Mouse (Mus musculus): Measurements from ENCODE around the gene Slc39a13.
A peak's percentile ranks its signal among the peaks of the same experiment; 100 is the strongest.

Gene Slc39a13

DNA sequence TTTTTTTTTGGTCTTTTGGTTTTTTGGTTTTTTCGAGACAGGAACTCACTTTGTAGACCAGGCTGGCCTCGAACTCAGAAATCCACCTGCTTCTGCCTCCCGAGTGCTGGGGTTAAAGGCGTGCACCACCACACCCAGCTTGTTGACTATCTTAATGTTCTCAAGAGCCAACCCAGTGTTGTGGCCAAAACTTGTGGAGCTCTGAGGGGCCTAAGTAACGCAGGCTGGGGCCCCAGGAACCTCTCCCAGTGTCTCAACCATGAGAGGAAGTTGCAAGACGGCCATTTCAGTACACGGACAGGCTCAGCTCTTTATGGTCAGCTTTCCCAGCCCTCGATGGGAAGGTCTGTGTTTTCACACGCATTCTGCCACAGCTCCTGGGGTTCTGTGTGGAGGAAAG lies 18.8 kb upstream of the Slc39a13 start:
- DNase-seq (ENCODE audit: extremely low spot score) = no peak

DNA sequence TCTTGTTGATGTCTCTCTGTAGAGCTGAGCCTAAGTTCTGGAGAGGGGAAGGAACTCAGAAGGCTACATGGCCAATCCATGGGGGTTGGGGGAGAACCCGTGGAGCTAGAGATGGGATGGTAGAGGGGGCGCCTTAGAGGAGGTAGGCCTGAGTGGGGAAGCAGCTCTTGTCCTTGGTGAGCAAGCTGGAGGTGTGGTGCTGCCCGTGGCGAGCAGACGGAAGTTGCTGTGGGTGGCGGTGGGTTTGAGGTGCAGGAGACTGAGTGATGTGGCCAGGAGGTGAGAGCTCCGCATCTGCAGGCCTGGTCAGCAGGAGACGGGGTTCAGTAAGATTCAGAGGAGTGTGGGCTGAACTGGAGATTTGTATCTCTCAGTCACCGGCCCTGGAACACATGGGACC lies 17.2 kb upstream of the Slc39a13 start:
- no peak for DNase-seq (ENCODE audit: extremely low spot score)

DNA sequence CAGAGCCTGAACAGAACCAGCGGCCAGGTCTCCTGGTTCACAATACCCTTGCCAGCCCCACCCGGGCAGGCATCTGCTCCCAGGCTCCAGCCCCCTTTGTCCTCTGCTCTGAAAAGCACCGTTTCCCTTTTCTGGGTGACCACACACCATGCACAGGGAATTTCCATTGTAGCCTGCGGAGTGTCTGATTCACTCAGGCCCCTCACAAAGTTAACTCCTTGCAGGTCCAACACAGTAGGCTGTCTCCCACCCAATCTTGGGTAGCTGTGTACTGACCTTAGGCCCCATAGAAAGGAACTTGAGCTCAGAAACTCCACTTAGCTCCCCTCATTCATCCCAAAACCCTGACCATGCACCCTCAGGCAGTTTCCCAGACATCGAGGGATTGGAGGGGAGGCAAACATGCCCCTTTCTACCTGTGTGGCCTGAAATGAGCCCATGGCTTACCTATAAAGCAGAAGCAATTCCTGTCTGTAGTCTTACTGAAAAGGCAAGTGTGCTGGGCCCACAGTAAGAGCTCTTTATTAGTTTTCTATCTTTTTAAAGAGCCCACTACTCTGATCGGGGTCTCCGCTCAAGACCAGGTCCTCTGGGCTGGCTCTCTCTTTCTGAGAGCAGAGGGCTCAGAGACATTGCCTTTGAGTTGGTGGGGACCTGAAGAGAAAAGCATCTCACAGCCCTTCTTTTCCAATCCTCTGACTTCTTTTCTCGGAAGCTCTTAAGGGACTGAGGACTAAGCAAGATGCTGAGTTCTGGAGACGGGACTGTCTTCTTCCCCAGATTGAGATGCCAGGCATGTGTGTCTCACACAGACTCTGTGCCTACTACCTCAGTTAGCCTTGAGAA lies 16.4 kb upstream of the Slc39a13 start:
- DNase-seq (ENCODE audit: extremely low spot score) = no peak

DNA sequence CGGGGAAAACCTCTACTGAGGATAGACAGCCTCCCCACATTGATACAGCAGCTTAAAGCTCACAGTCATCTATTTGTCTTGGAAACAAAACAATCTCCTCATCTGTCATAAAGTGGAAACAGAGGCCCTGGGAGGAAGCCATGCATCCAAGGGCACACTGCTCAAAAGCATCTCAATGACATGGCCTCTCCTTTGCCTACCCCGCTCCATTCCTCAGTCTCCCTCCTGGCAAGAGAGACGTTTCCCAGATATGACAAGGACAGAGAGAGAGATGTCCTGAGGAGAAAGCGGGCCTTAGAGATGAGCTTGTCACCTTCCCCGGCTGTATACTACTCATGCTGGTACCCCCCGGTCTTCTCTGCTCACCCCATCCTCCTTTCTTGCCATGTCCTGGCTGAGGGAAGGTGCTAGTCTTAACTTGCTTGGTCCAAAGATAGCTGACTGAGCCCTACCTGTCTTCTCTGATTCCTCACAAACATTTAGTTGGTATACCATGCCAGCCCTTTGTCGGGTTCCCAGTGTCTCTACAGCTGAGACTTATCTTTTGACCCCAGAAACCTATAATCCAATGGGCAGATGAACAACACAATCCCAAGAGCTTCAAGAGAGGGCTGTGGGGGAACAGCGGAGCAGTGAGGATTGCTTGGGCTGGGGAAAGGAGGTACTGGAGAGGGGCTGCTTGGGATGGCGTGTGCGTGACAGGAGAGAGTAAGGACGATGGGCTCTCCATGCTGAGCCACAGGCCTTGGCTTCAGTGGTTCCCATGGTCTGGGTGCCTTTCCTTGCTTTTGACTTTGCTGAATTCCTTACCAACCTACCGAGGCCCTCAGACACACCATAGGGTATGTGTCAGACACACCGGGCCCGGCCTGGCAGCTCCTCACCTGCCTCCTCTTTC lies 15.5 kb upstream of the Slc39a13 start:
- no peak for DNase-seq (ENCODE audit: extremely low spot score)

DNA sequence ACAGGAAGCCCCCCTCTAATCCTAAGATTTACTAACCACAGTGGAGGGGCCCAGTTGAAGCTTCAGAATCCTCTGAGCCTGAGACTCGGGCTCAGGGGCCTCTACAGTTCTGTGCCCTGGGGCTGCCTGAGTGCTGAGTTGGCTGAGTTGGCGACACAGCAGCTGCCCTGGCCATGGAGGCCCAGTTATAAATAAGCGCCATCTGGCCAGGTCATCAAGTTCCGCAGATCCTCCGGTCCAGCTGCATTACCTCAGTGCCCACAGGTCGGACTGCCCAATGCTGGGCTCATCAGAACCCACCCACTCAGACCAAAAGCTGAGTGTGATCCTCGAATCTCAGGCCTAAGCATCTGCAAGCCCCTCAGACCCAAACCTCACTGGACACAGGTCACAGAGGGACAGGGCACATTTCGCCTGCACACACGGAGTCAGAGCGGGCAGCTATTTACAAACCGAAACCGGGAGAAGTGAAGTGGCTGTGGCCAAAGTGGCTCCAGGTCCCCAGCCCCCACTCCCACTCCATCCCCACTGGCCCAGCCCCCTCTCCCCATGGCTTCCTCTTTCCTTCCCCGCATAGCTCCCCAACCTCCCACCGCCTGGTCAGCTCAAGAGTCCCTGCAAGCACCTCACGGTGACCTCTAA lies 14.1 kb upstream of the Slc39a13 start:
- DNase-seq (ENCODE audit: extremely low spot score) = no peak

DNA sequence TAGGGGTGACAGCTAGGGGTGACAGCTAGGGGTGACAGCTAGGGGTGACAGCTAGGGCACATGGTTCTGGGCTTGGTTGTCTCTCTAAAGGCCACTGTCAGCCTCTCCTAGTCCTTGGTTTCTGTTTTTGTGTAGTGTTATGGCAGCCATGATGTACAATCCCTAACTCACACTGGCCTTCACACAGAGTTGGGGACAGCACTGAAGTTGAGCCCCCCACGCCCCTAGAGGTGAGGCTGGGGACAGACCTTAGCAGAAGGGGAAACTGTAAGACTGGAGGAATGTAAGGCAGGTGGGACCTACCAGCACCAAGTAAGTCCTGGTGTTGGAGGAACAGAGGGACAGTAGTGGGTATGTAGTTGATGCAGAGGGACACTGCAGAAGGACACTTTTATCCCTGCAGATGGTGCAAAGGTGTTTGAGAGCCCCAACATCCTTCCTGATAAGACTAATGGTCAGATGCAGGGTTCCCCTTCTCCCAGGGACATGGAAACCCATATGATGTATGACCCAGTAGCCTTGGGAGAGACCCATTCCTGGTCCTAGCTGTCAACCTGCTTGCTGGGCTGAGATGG lies 13.2 kb upstream of the Slc39a13 start:
- DNase-seq (ENCODE audit: extremely low spot score) = no peak

DNA sequence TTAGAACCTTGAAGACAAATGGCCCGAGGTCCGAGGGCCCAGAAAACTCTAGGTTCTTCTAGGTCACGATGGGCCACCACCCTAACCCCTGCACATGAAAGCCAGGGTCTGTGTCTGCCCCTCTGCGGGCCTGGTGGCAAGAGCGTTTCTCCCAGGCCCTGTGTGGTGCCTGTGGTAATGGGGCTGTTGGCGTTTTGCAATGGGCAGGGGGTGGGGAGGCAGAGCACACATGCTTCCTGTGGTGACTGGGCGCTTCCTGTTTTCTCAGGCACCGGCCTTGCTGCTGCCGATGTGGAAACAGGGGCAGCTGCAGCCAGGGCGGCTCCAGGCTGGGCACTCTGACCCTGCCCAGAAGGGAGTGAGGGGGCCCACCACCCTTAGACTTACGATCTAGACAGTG lies 12.6 kb upstream of the Slc39a13 start:
- DNase-seq (ENCODE audit: extremely low spot score) = no peak

DNA sequence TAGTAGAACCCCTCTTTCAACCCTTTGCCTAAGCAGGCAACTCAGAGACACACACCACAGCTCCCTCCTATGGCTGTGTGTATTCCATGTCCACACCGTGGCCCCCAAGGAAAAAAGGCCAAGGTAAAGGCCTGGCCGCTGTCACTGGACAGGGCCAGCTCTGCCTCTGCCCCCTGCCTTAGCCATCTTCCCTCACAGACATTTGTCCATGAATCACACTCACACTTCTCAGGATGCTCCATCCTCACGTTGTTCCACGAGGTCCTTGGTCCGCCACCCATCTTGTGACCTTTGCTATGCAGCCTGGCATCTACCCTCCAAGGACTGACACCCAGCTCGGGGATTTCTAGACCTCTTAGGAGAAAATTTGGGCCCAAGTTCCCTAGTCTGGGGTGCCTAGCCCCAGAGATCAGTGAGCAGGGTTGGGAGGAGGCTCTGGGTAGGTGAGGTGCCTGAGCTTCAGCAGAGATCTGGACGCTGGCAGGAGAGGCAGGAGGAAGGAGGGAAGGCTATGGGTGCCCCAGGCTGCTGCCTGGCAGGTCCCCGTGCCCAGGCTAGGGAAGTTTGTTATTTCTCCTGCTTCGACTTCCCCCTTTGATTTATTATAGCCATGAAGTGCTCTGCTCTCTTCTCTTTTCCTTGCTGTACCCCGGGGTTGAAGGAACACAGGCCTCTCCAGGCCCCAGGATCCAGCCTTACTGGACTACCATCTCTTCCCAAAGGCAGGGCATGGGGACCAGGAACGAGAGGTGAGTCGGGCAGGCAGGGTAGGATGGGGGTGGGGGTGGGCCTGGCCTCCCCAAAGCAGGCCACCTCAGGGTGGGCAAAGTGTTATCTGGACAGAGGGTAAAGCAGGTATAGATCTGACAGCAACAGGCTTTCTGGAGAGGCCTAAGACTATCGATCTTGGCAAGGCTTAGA lies 11.8 kb upstream of the Slc39a13 start, which contains the start of gene Spi1:
Gene Spi1, plus strand, starts transcription at position 616 of the 921 bp plus-strand sequence.
- no peak for DNase-seq (ENCODE audit: extremely low spot score)

DNA sequence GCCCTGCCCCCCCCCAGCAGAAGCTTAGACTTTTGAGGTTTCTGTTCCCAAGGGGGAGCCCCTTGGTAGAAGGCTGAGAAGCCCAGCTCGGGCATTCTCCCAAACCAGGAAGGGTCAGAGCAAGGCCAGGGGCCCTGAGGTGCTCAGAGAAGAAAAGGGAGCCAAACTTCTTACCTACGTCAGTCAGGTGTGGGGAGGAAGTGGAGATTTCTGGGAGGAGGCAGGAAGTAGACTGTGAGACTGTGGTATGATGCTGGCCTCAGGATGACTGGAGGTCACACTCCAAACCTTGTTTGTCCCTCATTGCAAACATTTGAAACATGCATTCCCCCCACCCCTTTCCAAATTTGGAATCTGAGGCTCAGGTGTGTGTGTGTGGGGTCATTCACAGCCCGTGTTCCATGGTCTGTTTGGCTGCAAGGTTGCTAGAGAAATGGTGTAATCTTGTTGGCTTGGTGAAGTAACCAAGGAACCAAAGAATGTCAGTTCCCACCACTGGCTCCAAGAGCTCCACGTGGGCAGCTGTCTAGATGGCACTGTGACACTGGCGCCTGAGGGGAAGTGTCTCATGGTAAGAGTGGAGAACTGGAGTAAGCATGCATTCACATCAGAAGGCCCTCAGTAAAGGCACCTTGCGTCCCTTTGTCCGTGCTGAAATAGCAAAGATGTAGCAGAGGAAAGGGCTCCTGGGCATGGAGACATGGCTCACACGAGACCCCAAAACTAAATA lies 10.7 kb upstream of the Slc39a13 start:
- no peak for DNase-seq (ENCODE audit: extremely low spot score)

DNA sequence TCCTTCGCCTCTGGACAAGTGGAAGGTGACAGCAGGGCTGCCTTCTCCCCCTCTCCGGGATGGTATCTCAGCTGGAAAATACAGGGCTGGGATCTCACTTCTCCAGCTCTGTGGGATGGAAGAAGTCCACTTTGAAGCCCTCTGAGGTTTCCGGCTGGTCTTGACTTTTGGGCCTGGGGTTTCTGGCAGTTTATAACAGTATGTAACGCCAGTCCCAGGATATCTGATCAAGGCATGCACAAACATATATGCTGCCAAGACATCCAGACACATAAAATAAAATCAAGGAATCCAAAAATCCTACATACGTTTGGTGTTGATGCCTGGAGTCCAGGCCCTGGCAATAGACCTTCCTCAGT lies 8.8 kb upstream of the Slc39a13 start:
- no peak for DNase-seq (ENCODE audit: extremely low spot score)

DNA sequence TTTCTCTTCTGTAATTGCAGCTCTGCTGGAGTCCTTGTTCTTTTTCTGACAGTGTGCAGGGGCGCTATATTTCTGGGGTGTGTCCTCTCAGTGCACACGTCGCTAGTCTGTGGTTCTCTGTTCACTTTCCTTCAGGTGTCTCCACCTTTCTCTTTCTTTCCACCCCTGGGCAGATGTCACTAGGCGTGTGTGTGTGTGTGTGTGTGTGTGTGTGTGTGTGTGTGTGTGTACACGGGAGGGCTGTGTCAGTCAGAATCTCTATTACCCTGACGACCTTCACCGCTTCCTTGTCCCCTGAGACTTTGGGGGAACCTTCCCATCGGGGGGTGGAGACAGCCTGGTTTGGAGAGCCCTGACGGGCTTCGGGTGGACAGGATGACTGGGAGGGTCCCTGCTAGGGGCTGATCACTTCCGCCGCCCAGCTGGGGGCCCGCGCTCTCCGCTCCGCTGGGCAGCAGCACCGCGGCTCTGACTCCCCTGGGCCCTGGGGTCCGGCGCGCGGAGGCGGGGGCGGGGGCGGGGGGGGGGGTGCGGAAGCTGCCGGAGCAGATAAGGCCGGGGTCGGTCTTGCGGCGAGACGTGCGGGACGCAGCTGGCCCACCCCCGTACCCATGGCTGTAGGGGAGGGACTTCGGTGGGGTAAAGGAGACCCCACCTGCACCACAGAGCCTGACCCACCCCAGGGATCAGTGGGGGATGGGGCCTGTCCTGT lies 8.3 kb upstream of the Slc39a13 start:
- DNase-seq (ENCODE audit: extremely low spot score) = peak; percentile 54

DNA sequence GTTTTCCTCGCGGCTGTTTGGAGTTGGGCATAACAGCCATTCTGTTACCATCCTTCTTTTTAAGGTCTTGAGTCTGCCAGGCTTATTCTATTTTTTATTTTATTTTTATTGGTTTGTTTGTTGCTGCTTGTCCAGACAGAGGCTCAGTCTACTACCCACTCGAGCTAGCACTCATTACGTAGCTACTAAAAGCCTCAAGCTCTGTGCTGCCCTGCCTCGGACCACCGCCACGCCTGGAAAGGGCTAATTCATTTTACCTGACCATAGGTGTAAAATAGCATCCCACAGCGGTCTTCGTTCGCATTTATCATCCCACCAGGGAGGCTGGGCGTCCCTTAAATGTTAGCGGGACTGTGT lies 7.7 kb upstream of the Slc39a13 start:
- DNase-seq (ENCODE audit: extremely low spot score) = no peak

DNA sequence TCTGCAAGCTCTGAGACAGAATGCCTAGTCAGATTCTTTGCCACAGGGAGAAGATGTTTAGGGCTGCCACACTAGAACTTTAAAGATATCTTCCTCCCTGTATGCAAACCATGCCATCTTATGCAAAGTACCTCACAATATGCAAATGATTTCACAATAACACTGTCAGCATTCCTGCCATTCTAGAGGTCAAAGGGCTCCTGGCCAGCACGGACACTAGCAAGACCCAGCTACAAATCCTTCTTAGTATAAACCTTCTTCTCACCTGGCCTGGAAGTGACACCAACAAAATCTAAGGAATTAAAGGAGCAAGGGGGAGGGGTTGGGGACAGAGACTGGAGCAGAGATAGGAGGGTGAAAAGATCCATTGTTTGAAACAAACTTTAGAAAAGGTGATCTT lies 1.9 kb upstream of the Slc39a13 start:
- DNase-seq (ENCODE audit: extremely low spot score) = no peak

DNA sequence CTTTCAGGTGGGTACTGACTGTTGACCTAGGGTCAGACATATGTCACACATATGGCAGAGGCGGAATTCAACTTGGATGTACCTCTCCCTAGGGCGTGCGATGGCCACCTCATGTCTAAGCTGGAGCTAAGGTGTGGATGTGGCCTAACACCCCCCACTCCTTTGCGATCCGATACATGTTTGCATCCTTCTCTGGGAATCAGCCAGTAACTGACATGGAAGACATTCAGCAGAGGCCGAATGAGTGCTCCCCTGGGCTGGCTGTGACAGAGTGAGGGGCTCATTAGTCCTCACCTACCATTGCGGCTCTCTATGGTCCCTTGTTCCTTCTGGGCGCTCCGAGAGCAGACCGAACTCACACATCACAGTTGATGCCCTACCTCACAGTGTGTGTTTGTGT lies 842 bp upstream of the Slc39a13 start:
- no peak for DNase-seq (ENCODE audit: extremely low spot score)

DNA sequence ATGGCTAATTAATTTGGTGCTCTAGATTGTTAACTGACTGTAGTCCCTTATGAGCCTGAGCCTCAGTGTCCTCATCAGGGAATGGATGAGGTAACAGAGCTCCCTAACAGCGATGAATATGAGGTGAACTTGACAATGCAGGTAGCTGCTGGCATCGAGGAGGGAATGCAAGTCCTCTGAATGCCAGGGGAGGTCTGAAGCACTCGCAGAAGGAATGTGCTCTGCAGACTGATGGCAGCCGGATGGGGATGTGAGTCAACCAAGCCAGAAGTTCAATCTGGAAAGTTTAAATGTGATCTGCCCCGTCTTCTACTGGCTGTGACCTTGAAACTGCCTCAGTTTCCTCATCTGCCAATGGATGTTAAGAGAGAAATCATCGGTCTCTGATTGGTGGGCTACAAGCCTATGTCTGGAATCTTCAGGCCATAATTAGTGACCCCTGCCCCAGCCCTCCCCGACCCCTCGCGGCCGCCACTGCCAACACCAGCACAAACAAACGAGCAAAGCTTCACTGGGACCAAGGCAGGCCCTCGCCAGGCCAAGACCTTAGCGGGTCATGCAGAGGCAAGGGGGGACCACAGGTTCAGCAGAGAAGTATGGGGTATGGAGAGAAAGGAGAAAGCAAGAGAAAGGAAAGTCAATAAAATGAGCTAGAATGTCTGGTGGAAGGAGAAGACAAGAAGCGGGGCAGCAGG lies 764 bp downstream of the Slc39a13 start:
- DNase-seq (ENCODE audit: extremely low spot score) = no peak

DNA sequence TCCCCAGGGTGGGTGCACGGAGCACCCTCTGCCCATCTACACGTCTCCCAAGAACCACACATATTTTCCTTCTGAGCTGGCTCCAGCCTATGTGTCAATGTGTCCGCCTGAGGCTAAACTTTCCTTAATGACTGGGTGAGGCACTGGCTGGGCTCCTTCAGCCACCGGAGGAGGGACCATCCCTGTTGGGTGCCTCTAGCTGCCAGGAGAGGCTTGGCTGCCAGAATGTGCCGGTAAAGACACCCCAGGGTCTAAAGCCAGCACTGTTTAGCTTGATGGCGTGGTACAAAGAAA lies 1.4 kb downstream of the Slc39a13 start:
- no peak for DNase-seq (ENCODE audit: extremely low spot score)

DNA sequence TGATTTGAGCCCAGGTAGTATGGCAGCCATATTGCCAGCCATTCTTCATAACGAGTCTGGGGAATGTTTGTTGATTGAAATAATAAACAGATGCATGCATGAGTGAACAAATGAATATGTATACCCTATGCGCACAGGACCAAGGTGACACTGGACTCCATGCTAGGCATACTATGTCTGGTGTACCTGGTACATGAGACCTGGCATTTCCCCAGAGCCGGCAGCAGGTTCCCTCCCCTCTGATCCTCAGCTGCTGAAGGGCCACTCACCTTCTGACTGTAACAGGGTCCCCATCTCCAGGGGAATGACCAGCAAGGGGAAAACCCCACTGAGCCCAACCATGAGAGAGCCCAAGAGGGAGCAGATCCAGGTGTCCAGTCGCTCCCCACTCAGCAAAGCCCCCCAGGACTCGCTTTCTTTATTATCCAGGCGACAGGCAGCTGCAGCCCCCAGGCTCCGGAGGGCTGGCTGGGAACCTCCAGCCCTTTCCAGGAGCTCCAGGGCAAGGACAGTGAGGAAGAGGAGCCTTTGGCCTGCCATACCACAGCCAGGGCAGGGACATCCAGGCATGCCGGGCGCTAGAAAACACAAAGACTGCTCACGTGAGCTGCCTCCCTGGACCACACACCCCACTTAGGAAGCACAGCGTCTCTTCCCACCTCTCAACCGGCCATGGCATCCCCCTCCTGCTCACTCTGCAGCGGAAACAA lies 1.9 kb downstream of the Slc39a13 start:
- no peak for DNase-seq (ENCODE audit: extremely low spot score)

DNA sequence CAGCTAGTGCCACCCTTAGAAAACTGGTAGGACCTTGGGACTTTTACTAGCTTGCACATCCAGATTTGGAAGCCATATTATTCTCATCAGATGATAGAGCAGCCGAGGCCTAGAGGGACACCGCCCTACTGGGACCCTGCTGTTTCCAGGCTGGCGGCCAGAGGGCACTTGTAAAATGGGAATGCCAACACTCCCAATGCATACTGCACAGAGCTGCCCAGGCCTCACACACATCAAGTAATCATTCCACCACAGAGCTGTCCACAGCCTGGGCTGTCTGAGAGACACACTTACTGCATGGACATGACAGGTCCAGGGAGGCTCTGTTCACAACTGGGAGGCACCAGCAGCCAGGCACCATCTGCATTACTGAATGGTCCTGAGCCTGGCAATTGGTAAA lies 3.8 kb downstream of the Slc39a13 start:
- no peak for DNase-seq (ENCODE audit: extremely low spot score)

DNA sequence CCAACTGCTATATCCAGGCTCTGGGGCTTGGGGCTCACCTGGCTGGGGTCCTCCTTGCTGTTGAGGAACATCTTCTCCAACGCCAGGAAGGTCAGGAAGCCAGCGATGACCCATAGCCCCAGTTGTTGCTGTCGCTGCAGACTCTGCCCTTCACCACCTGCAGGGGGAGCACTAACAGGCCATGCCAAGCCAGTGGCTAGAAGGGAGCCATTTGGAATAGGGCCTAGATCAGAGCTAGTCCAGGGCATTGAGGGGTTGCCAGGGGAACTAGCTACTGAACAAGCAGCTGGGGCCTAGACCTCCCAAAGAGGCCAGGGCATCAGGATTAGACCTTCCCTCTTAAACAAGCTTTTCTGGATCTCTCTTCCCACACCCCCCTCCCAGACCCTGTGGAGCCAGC lies 4.7 kb downstream of the Slc39a13 start:
- DNase-seq (ENCODE audit: extremely low spot score) = no peak

Measured in embryo, embryonic 9.5 days (tissue).